Mouse (Mus musculus): ENCODE data around the gene Eva1b.
"Not testable (repeated sequence)": the region's sequence is repeated elsewhere in the genome, so short reads cannot be mapped to it uniquely, and the experiment has no call there.

Gene Eva1b

DNA sequence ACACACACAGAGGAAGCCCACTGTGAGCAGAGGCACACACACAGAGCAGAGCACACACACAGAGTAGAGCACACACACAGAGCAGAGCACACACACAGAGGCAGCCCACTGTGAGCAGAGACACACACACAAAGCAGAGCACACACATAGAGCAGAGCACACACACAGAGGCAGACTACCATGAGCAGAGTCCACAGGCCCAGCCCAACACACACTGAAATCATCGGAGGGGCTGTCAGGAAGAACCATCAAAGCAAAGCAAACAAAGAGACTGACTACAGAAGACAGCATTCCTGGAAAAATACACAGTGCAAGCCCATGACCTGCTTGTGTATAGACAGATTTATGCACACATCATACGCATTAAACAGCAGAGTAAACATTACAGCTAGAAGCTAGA is 8.3 kb downstream of the Eva1b start:
- DNase-seq (ENCODE audit: low spot score in 2 of 2), result no peak

DNA sequence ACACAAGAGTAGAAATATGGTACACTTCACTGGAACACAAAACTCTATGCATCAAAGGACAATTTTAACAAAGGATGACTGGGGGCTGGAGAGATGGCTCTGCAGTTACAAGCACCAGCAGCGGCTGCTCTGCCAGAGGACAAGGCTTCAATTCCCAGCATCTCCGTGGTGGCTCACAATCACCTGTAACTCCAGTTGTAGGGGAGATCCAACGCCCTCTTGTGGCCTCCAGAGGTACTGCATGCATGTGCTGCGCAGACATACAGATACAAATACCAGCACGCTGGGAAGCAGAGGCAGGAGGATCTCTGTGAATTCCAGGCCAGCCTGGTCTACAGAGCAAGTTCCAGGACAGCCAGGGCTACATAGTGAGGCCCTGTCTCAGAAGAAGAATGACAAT is 9.1 kb downstream of the Eva1b start:
- DNase-seq (ENCODE audit: low spot score in 2 of 2), result no peak

DNA sequence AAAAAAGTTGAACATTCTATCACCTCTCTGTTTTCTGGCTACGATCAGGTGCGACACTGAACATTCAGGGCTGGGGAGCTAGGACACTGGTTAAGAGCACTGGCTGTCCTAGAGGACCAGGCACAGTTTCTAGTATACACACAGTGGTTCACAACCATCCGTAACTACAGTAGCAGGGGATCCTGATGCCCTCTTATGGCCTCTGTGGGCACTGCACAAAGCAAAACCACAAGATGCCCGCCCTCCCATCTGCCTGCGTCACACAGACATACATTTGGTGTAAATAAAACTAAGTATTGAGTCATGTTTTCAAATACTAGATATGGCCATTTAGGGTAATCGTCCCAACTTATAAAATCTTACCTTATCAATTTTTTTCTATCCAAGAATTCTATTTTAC is 10.0 kb downstream of the Eva1b start:
- no peak for DNase-seq (ENCODE audit: low spot score in 2 of 2)

DNA sequence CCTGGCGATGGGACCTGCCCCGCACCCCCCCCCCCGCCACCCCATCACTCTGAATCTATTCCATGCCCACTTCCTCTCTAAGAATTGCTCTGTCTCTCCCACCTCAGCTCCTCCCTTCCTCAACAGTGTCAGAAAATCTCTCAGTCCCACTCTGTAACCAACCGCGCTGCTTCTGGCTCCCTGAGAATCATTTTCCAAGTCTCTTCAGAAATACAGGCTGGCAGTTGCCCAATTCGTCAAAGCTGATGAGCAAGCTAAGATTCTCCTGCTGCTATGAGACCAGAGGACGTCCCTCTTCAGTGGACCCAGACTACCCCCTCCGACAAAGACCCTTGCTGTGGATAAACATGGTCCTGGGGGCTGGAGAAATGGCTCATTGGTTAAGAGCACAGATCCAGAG is 11.9 kb downstream of the Eva1b start:
- no peak for DNase-seq (ENCODE audit: low spot score in 2 of 2)

DNA sequence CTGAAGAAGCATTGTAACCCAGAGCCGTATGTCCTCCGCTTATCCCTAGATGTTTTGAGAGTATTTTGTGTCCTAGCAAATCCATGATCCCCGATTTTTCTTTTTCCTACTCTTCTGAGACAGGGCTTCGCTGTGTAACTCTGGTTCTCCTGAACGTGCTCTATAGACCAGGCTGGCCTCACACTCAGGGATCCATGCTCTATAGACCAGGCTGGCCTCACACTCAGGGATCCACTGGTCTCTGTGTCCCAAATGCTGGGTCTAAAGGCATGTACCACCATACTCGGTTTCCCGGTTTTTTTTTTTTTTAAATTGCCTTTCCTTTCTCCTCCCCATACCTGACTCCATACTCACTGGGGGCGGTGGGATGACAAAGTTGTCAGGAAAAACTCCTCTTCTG is 13.4 kb downstream of the Eva1b start:
- DNase-seq (ENCODE audit: low spot score in 2 of 2), result no peak

DNA sequence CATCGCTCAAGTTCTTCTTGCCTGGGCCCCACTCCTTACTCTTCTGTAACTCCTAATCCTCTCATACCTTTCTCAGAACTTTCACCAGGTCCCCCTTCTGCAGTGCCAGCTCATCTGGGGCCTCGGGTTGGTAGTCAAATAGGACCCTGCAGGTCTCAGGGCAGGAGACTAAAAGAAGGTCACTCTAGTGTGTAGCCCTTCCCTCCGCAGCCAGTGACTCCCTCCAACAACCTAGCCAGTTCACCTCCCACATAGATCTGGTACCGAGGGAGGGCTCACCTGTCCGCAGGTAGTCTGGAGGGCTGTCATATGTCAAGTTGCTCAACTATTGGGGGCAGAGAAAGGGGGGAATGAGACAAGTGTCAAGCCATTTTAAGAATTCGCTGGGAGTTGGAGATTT is 13.9 kb downstream of the Eva1b start:
- DNase-seq (ENCODE audit: low spot score in 2 of 2), result no peak

DNA sequence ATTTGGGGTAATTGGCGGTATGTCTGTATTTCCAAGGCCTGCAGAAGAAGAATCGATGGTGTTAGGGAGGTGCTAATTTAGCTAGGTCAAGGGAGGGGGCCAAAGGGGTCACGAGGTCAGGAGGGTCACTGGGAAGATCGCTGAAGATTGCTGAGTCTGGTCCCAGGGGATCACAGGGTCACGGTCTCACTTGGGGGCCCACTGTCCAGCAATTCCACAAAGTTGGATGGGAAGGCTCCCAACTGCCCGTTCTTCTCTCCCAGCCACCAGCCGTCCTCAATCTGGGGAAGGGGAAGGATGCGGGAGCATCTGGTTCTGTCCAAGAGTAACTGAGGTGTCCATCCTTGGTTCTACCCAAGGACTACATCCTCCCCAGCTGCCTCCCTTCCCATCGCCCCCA is 14.4 kb downstream of the Eva1b start:
- no peak for DNase-seq (ENCODE audit: low spot score in 2 of 2)

DNA sequence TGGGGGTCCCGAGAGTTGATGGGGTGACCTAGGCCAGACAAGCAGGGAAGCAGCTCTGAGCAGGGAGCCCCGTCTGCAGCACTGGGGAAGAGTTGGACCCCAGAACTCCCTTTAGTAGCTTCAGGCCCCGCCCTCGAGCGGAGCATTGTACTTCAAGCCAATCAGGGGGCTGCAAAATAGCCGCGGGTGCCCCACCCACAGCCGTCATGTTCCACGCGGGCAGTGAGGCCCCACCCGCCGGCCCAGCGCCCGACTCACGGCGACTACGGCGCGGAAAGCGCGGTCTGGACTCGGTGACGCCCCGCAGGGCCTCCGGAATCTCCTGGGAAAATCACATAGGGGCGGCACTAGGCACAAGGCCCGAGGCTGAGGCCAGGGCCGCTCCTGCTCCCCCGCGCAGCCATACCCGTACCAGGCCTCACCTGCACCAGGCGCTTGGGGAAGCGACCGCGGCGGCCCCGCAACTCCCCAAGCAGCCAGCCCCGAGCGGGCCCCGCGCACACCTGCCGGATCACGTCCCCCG is 15.1 kb downstream of the Eva1b start:
- DNase-seq (ENCODE audit: low spot score in 2 of 2), result peak; percentile 68 to 72

DNA sequence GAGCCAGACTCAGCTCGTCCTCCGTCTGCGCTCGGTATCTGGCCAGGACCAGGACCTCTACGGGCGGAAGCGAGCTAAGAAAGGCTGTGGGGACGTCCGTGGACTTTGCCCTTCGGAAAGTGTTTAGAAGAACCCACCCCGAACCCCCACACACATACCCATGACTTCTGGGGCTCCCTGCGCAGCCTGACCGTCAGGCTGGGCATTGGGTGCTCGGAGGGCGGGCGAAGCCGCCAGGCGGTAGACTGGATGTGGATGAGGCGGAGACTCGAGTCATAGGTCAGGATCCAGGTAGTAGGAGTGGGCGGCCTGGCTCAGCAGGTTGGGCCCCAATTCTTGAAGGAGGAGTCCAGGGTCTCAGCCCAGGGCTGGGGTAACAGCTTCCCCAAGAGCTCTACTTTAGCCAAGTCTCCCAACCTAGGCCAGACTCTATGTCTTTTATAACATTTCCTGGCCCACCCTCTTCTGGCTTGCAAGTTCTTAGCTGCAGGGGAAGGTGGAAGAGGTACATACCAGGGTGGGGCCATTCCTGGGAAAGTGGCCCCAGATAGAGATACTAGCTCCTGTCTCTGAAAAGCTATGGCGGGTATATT is 15.6 kb downstream of the Eva1b start, which contains the start of gene Sh3d21:
Gene Sh3d21 (minus strand): TSS at position 425 of the 593 bp plus-strand sequence.
- DNase-seq (ENCODE audit: low spot score in 2 of 2), result peak in 1 of 2 experiments; percentile 22

DNA sequence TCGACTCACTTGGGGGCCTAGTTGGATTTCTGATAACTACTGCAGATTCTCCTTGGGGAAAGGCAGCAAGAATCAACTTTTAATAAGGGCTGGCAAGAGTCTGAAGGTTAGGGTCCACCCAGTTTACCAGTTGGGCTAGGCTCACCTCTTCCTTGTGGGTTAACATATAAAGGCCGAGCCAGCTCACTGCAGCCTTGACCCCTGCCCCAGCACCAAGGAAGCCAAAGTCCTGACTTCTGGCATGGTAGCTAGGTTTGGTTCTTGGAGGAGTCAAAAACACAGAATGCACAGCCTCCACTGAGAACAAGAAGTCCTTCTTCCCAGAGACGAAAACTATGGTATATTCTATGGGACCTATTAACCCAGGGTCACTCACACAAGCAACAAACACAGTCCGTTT is 16.1 kb downstream of the Eva1b start:
- DNase-seq (ENCODE audit: low spot score in 2 of 2), result no peak

DNA sequence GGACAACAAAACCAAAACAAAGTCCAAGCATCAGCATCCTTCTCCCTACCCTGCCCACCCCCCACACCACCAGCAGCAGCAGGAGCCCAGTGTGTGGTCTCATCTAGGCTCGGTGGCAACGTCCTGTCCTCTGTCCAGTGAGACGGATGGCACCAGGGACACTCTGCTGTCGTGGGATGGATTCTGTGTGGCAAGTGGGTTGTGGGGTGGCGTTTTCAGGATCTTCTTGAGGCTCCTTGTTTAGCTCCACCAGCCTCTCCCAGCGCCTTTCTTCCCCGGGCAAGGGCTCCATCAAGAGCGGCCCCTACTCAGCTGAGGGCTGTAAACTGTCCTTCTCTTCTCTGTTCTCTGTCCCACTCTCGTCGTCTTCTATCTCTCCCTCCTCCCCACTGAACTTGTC is 17.5 kb downstream of the Eva1b start:
- not testable (repeated sequence) for DNase-seq (ENCODE audit: low spot score in 2 of 2)

DNA sequence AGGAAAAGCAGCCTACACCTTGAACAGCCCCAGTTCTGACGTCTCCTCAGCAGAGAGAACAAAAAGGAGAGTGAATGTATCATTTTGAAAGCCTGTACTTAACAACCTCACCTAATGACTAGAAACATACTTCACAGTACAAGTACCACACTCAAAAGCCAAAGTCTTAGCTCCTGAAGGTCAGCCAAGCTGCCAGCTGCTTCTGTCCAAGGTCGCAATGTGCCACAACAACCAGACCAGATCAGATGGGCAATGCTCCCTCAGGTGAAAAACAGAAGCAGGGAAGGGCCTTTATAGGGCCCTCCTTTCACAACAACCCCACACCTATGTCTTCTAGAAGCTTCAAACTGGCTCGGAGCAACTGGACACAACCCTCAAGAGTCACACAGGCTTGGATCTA is 18.5 kb downstream of the Eva1b start:
- DNase-seq (ENCODE audit: low spot score in 2 of 2), result no peak

DNA sequence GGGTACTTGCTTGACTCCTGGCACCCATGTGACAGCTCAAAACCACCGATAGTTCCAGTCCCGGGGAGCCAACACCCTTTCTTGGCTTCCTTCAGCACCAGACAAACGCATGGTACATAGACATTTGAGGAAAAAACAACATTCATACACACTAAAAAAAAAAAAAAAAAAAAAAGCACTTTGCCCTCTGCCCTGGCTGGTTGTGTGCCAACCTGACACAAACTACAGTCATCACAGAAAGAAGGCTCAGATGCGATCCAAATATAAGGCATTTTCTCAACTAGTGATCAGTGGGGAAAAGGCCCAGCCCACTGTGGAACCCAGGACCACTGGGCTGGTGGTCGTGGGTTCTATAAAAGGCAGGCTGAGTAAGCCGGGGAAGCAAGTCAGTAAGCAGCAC is 21.3 kb downstream of the Eva1b start:
- no peak for DNase-seq (ENCODE audit: low spot score in 2 of 2)

DNA sequence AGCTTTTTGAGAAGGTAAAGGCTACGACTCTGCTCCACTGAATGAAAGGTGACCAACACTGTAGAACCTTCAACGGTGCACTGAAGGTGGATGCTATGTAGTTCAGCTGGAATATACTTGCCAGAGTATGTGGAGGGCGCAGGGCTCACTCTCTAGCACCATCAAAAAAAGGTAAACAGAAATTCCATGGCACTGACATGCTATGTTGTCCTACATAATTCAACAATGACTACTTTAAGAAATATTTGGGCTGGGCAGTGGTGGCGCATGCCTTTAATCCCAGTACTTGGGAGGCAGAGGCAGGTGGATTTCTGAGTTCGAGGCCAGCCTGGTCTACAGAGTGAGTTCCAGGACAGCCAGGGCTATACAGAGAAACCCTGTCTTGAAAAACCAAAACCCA is 23.2 kb downstream of the Eva1b start:
- not testable (repeated sequence) for DNase-seq (ENCODE audit: low spot score in 2 of 2)

DNA sequence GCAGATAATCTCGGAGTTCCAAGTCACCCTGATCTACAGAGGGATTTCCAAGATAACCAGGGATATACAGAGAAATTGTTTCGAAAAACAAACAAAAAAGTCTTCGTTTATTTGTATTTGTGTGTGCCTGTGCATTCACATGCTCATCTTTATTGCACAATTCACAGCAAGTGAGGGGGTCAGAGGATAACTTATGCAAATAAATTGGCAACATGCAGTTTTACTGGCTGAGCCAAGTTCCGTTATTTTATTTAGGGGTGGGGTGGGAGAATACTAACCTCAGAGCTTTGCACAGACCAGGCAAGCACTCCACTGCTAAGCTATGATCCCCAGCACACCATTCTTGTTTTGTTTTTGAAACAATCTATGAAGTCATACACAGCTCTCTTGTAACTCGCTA is 26.3 kb downstream of the Eva1b start:
- no peak for DNase-seq (ENCODE audit: low spot score in 2 of 2)

DNA sequence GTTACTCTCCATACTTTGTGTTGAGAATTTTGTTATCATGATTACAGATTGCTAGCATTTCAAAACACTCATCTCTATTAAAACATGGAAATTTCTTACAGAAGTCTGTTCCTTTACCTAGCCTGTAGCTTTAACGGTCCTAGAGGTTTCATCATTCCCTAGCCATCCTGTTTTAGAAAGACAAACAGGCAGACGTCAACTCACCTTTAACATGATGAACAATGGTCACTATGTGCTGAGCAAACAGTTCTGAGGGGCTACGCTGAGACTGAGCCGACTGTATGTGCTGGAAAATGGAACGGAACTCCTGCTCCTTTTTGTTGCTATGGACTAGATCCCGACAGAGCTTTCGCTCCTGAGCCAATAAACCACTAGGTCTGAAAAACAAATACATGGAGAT is 28.4 kb downstream of the Eva1b start:
- DNase-seq (ENCODE audit: low spot score in 2 of 2), result not testable (repeated sequence)

DNA sequence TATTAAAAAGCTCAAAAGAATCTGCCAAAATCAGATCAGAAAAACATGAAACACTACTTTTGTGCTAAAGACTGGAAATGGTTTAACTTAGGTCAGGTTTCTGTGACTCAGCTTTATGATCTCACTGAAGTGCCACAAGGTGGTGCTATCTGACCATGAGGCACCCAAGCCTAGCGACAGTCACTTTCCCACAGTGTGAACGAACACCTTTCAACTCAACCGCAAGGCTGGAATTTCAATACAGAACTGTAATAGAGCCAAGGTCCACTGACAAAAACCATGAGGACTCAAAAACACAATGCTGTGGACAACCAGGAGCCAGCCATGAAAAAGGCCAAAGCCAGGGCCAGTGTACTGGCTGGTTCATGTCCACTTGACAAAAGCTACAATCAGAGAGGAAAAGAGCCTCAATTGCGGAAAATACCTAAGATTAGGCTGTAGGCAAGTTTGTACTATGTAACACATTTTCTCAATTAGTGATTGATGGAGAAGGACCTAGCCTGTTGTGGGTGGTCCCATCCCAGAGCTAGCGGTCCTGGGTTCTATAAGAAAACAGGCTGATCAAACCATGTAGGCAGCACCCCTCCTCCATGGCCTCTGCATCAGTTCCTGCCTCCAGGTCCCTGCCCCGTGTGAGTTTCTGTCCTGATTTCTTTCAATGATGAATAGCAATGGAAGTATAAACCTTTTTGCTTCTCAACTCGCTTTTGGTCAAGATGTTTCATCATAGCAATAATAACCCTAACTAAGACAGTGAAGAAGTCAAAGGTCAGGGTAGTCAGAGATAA is 33.8 kb downstream of the Eva1b start:
- DNase-seq (ENCODE audit: low spot score in 2 of 2), result peak in 1 of 2 experiments; percentile 29

DNA sequence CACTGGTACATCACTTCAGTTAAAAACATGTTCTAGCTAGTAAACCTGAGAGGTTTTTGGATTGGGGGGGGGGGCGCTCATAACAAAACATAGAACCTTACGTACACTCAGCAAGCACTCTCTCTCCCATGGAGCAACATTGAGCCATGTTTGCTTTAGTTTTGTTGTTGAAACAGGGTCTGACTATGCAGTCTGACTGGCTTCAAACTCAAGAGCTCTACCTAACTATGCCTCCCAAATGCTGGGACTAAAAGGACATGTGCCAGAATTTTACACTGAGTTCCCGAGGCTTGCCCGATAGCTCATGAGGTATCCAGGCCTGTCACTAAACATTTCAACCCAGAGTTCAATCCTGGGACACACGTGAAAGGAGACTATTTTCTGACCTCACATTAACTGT is 35.5 kb downstream of the Eva1b start:
- no peak for DNase-seq (ENCODE audit: low spot score in 2 of 2)

DNA sequence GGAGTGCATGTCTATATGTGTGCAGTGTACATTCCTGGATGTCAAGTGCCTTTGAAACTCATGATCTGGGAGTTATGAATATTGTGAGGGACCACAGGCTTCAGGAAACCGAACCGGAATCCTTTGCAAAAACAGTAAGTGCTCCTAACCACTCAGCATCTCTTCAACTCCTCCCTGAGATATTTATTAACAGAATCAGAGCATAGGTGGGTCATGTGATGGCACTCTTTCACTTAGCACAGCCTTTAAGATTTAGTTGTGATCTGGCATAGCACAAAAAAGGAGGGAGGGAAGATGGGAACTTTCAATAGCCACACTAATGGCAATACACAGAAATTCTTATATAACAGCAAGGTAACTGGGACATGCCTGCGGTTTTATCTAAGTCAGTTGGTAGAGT is 39.6 kb downstream of the Eva1b start:
- DNase-seq (ENCODE audit: low spot score in 2 of 2), result no peak

DNA sequence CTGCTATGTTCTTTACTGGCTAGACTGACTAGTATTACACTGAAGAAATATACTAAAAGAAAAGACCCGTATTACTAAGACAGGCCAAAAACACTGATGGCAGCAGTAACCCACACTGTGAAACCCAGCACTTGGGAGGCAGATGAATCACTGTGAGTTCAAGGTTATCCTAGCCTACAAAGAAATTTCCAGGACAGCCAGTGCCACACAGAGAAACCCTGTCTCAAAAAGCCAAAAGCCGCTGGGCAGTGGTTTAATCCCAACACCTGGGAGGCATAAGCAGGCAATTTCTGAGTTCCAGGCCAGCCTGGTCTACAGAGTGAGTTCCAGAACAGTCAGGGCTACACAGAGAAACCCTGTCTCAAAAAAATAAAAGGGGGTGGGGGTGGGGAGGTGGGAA is 43.1 kb downstream of the Eva1b start:
- DNase-seq (ENCODE audit: low spot score in 2 of 2), result no peak

DNA sequence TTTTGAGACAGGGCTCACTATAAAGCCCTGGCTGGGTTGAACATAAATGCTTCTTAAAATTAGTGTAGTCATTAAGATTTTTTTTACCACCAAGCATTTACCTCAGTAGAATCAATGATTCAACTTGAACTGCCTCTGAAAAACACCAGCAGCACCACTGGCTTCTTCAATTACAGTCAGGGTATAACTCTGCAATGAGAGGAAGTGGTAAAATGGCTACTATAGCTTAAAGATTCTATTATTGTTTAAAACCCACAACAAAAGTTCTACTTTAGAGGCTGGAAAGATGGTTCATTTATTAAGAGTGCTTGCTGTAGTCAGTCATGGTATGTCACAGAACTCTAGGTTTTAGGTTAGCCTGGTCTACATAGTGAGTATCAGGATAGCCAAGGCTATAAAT is 46.7 kb downstream of the Eva1b start:
- no peak for DNase-seq (ENCODE audit: low spot score in 2 of 2)

DNA sequence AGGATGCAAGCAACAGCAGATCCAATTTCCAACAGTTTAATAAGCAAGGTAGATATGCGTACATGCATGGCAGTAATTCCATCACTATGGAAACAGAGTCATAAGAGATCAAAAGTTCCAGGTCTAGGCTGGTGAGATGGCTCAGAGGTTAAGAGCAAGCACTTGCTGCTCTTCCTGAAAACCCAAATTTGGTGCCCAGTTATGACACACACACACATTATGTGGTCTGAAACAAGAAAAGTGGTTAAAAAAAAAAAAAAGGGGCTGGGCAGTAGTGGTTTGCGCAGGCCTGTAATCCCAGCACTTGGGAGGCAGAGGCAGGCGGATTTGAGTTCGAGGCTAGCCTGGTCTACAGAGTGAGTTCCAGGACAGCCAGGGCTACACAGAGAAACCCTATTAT is 47.4 kb downstream of the Eva1b start:
- no peak for DNase-seq (ENCODE audit: low spot score in 2 of 2)

DNA sequence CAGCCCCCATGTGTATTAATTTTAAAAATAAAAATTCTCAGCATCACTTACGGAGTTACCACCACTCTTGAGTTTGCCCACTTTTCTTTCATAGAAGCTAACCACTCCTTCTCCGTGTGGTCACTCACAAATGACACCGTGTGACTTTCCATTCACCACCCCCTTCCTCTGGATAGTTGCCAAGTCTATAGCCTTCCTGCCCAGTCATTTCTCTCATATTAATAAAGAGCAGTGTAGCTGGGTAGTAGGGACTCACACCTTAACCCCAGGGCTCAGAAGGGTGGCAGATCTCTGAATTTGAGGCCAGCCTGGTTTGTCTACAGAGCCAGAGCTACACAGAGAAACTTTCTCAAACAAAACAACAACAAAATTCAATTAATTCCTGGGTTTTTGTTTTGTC is 49.9 kb downstream of the Eva1b start:
- no peak for DNase-seq (ENCODE audit: low spot score in 2 of 2)

Measured in cerebellum, postnatal 4 days (tissue).